Mouse (Mus musculus) forebrain, postnatal 0 days (tissue): ENCODE results near the gene Rtn3. TPM values are rescaled to one million over a fixed set of nuclear protein-coding genes. Genes with fewer than 3 reads are reported as not detected.

Source experiments
- ATAC-seq: fragments of 200-750 bp; cut with Nextera tagmentation; 2 replicates; pipeline ENCODE4 v1.8.0; 2017; ENCODE audit warnings: mild to moderate bottlenecking, moderate library complexity
- DNase-seq: peaks from one replicate; pipeline ENCODE4 v3.0.0-alpha.2; 2015
- H3K27ac ChIP-seq: fragments of 300-500 bp; sonication (generic); 2 replicates; pipeline ENCODE4 v1.5.1; 2014; ENCODE audit warnings: low read depth, mild to moderate bottlenecking, antibody characterized with exemption, low read length, moderate library complexity, mixed read lengths
- H3K27me3 ChIP-seq: fragments of 300-500 bp; sonication (generic); 2 replicates; pipeline ENCODE4 v1.6.1; 2014; ENCODE audit warnings: mild to moderate bottlenecking, low read length, mixed read lengths; ENCODE audit not compliant: insufficient read depth
- H3K36me3 ChIP-seq: fragments of 300-500 bp; sonication (generic); 2 replicates; pipeline ENCODE4 v1.6.1; 2014; ENCODE audit warnings: mild to moderate bottlenecking, moderate library complexity; ENCODE audit not compliant: insufficient read depth
- H3K4me1 ChIP-seq: fragments of 300-500 bp; sonication (generic); 2 replicates; pipeline ENCODE4 v1.6.1; 2014; ENCODE audit warnings: antibody characterized with exemption; ENCODE audit not compliant: insufficient read depth
- H3K4me2 ChIP-seq: fragments of 300-500 bp; sonication (generic); 2 replicates; pipeline ENCODE4 v1.6.1; 2014; ENCODE audit warnings: low read depth, mild to moderate bottlenecking, moderate library complexity
- H3K4me3 ChIP-seq: fragments of 300-500 bp; sonication (generic); 2 replicates; pipeline ENCODE4 v1.5.1; 2014; ENCODE audit warnings: low read depth, low read length, mixed read lengths
- H3K9ac ChIP-seq: fragments of 300-500 bp; sonication (generic); 2 replicates; pipeline ENCODE4 v1.6.1; 2014; ENCODE audit warnings: mild to moderate bottlenecking
- H3K9me3 ChIP-seq: fragments of 300-500 bp; sonication (generic); 2 replicates; pipeline ENCODE4 v1.6.1; 2016; ENCODE audit warnings: low read length
- CTCF ChIP-seq: sonication (generic); IDR thresholded peaks from 2 replicates; pipeline ENCODE4 v1.5.1; 2016; ENCODE audit warnings: antibody characterized with exemption, control low read depth, low read depth
- WGBS: fragments of 180-500 bp; shearing (Covaris S2); extraction: QIAGEN DNeasy Blood & Tissue Kit; methylation state at CpG from one replicate; pipeline ENCODE4 v1.1.7; 2014; 5-methylcytosine and 5-hydroxymethylcytosine counted together
- polyA plus RNA-seq: library from polyadenylated mRNA; unstranded; fragments of >200 nt; fragmentation: Nextera tagmentation; extraction: Ambion mirVana; gene quantifications from 2 replicates; pipeline ENCODE4 v1.2.1, GENCODE M21; 2015
- total RNA-seq: library from RNA; depleted of rRNA; stranded (reverse); fragments of >200 nt; gene quantifications from 2 replicates; pipeline ENCODE4 v1.2.3, GENCODE M21; 2014

The Rtn3 gene
- total and polyA plus RNA-seq, 2 experiments from 2014 or later, result 363 to 637 TPM

- no peak for DNase-seq
- Histone ChIP-seq H3K4me1 (no peaks in the 10 kb centered on the region), H3K4me2 (no peak overlapping the region), H3K9me3 (no peaks in the 10 kb centered on the region), H3K27me3 (no peaks in the 10 kb centered on the region), H3K4me3 (no peak overlapping the region), H3K9ac (no peak overlapping the region), H3K27ac (no peak overlapping the region), H3K36me3 (peaks cover 22% of the 10 kb centered on the region)
- ATAC-seq, result no peak
- TF ChIP-seq CTCF, result no peak
- 81% methylated on average over 2 of the region's 2 CpGs for WGBS
Observed at GRCm38 (mm10) chr19:7459370-7459769, 23.7 kb downstream of the Rtn3 start.

DNA sequence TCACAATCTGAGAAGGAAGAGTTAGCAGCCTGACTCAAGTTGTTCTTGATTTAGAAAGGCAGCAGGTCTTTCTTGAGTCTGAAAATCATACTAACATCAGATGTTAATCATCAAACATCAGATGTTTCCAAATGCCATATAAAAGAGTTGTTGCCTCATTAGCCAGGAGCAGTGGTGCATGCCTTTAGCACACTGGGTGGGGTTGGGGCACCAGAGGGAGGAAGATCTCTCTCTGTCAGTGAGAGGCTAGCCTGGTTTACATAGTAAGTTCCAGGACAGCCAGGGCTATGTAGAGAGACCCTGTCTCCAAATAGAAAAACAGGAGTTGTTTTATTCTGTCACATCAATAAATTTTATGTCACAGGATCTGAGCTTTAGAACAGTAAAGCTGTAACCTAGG is 24.2 kb downstream of the Rtn3 start:
- no peak overlapping the region for H3K4me2 ChIP-seq
- no peak for DNase-seq
- TF ChIP-seq CTCF, result no peak
- no peaks in the 10 kb centered on the region for H3K9me3 ChIP-seq
- no peaks in the 10 kb centered on the region for H3K4me1 ChIP-seq
- peaks cover 22% of the 10 kb centered on the region for H3K36me3 ChIP-seq
- no peak overlapping the region for H3K4me3 ChIP-seq
- no peak overlapping the region for H3K27ac ChIP-seq
- no peak for ATAC-seq
- H3K9ac ChIP-seq, result no peak overlapping the region
- no peaks in the 10 kb centered on the region for H3K27me3 ChIP-seq

- Histone ChIP-seq H3K36me3 (peaks cover 22% of the 10 kb centered on the region), H3K27me3 (no peaks in the 10 kb centered on the region), H3K9me3 (no peaks in the 10 kb centered on the region), H3K4me2 (no peak overlapping the region), H3K9ac (no peak overlapping the region), H3K4me1 (no peaks in the 10 kb centered on the region), H3K4me3 (no peak overlapping the region), H3K27ac (no peak overlapping the region)
- DNase-seq (no peak), ATAC-seq (no peak)
- TF ChIP-seq CTCF, result no peak
- WGBS, result 62% methylated on average over 2 of the region's 2 CpGs
Observed at GRCm38 (mm10) chr19:7456803-7457202, 26.3 kb downstream of the Rtn3 start.

GRCm38 (mm10) chr19:7445596-7445995 is 37.5 kb downstream of the Rtn3 start:
- no peak for TF ChIP-seq CTCF
- ATAC-seq (no peak), DNase-seq (no peak)
- Histone ChIP-seq H3K4me3 (no peak overlapping the region), H3K9me3 (no peaks in the 10 kb centered on the region), H3K27me3 (no peaks in the 10 kb centered on the region), H3K4me1 (no peaks in the 10 kb centered on the region), H3K4me2 (no peak overlapping the region), H3K36me3 (peaks cover 11% of the 10 kb centered on the region; the same call in 1 of the 2 replicates), H3K9ac (no peak overlapping the region), H3K27ac (no peak overlapping the region)
- 66% methylated on average over 1 of the region's 1 CpGs for WGBS

GRCm38 (mm10) chr19:7445105-7445504 is 38.0 kb downstream of the Rtn3 start:
- 90% methylated on average over 2 of the region's 2 CpGs for WGBS
- peaks cover 11% of the 10 kb centered on the region; the same call in 1 of the 2 replicates for H3K36me3 ChIP-seq
- H3K4me2 ChIP-seq, result no peak overlapping the region
- H3K27me3 ChIP-seq, result no peaks in the 10 kb centered on the region
- H3K9me3 ChIP-seq, result no peaks in the 10 kb centered on the region
- no peaks in the 10 kb centered on the region for H3K4me1 ChIP-seq
- H3K4me3 ChIP-seq, result no peak overlapping the region
- no peak for ATAC-seq
- no peak overlapping the region for H3K9ac ChIP-seq
- H3K27ac ChIP-seq, result no peak overlapping the region
- no peak for TF ChIP-seq CTCF
- no peak for DNase-seq

- no peak overlapping the region for H3K4me2 ChIP-seq
- 0 out of 2 replicates have a peak overlapping the region, but pooled peaks have one; percentile 29 for H3K27ac ChIP-seq
- peak; percentile 36 for ATAC-seq
- no peaks in the 10 kb centered on the region for H3K27me3 ChIP-seq
- DNase-seq, result peak; percentile 76
- no peak overlapping the region for H3K4me3 ChIP-seq
- peak; percentile 69 for TF ChIP-seq CTCF
- H3K9me3 ChIP-seq, result no peaks in the 10 kb centered on the region
- no peaks in the 10 kb centered on the region for H3K4me1 ChIP-seq
- no peak overlapping the region for H3K9ac ChIP-seq
- WGBS, result 56% methylated on average over 14 of the region's 14 CpGs
- H3K36me3 ChIP-seq, result peaks cover 5% of the 10 kb centered on the region; the same call in 1 of the 2 replicates
Observed at GRCm38 (mm10) chr19:7441493-7441892, 41.6 kb downstream of the Rtn3 start.

- Histone ChIP-seq H3K27me3 (no peaks in the 10 kb centered on the region), H3K9ac (no peak overlapping the region), H3K4me2 (no peak overlapping the region), H3K4me3 (no peak overlapping the region), H3K4me1 (no peaks in the 10 kb centered on the region), H3K27ac (no peak overlapping the region), H3K9me3 (no peaks in the 10 kb centered on the region), H3K36me3 (peaks cover 18% of the 10 kb centered on the region)
- DNase-seq (no peak), ATAC-seq (no peak)
- TF ChIP-seq CTCF, result no peak
Observed at GRCm38 (mm10) chr19:7438295-7438694, 44.8 kb downstream of the Rtn3 start.
